Mouse (Mus musculus): ENCODE results near the gene Ajm1. TPM values are rescaled to one million over a fixed set of nuclear protein-coding genes. Genes with fewer than 3 reads are reported as not detected.
A peak's percentile ranks its signal among the peaks of the same experiment; 100 is the strongest.

Ajm1 gene
- total RNA-seq, 2 experiments from 2014 or later, result 0.10 to 0.12 TPM

GRCm38 (mm10) chr2:25584152-25584551 lies 2.6 kb upstream of the Ajm1 start:
- no peak for DNase-seq
- intact Hi-C loops (cut with DNase I), result no loop called here

GRCm38 (mm10) chr2:25583571-25583970 lies 2.0 kb upstream of the Ajm1 start:
- no peak for DNase-seq
- intact Hi-C loops (cut with DNase I), result no loop called here

GRCm38 (mm10) chr2:25583120-25583481 lies 1.5 kb upstream of the Ajm1 start:
- intact Hi-C loops (cut with DNase I), result no loop called here
- no peak for DNase-seq

- peak in 1 of 2 experiments; percentile 32 for DNase-seq
- intact Hi-C loops (cut with DNase I), result no loop called here
These were observed 1.0 kb upstream of the Ajm1 start for GRCm38 (mm10) chr2:25582466-25583119.

- intact Hi-C loops (cut with DNase I), result no loop called here
- DNase-seq, result peak in 1 of 2 experiments; percentile 27
These were observed 344 bp upstream of the Ajm1 start for GRCm38 (mm10) chr2:25581901-25582301.

GRCm38 (mm10) chr2:25580621-25581101 lies 896 bp downstream of the Ajm1 start:
- no peak for DNase-seq
- intact Hi-C loops (cut with DNase I), result no loop called here

GRCm38 (mm10) chr2:25579737-25580460 lies 1.7 kb downstream of the Ajm1 start:
- DNase-seq, result peak in 1 of 2 experiments; percentile 43
- intact Hi-C loops (cut with DNase I), result no loop called here

GRCm38 (mm10) chr2:25578796-25579736 lies 2.5 kb downstream of the Ajm1 start:
- no peak for DNase-seq
- intact Hi-C loops (cut with DNase I), result no loop called here

GRCm38 (mm10) chr2:25577951-25578795 lies 3.4 kb downstream of the Ajm1 start:
- DNase-seq, result no peak
- intact Hi-C loops (cut with DNase I), result no loop called here

GRCm38 (mm10) chr2:25576965-25577891 lies 4.3 kb downstream of the Ajm1 start:
- intact Hi-C loops (cut with DNase I), result no loop called here
- no peak for DNase-seq

- no peak for DNase-seq
These were observed 5.3 kb downstream of the Ajm1 start for GRCm38 (mm10) chr2:25576028-25576850.

GRCm38 (mm10) chr2:25575432-25576027 lies 6.0 kb downstream of the Ajm1 start:
- intact Hi-C loops (cut with DNase I), result no loop called here
- peak; percentile 53 to 60 for DNase-seq

More at GRCm38 (mm10) chr2:25576028-25576850, 5.3 kb downstream of the Ajm1 start:
- intact Hi-C loops (cut with DNase I), result no loop called here

- peak; percentile 98 to 99 for DNase-seq
- intact Hi-C loops (cut with DNase I), result no loop called here
These were observed 6.8 kb downstream of the Ajm1 start, which contains the start of the genes Mamdc4 and Phpt1 for GRCm38 (mm10) chr2:25574579-25575431. Gene Mamdc4 (minus strand): TSS chr2:25574845. Gene Phpt1 (minus strand): TSS chr2:25575224.

GRCm38 (mm10) chr2:25574136-25574535 lies 7.4 kb downstream of the Ajm1 start:
- intact Hi-C loops (cut with DNase I), result no loop called here
- no peak for DNase-seq

- no peak for DNase-seq
These were observed 8.5 kb downstream of the Ajm1 start for GRCm38 (mm10) chr2:25573068-25573467.

GRCm38 (mm10) chr2:25571221-25571620 lies 10.3 kb downstream of the Ajm1 start:
- intact Hi-C loops (cut with DNase I), result no loop called here
- no peak for DNase-seq

More at GRCm38 (mm10) chr2:25573068-25573467, 8.5 kb downstream of the Ajm1 start:
- intact Hi-C loops (cut with DNase I), result no loop called here

- intact Hi-C loops (cut with DNase I), result no loop called here
- DNase-seq, result no peak
These were observed 12.2 kb downstream of the Ajm1 start for GRCm38 (mm10) chr2:25569323-25569722.

Measured in heart, postnatal 10 days (tissue).